Mouse (Mus musculus): ENCODE data around the gene Map1s. TPM values are rescaled to one million over a fixed set of nuclear protein-coding genes. Genes with fewer than 3 reads are reported as not detected.
A peak's percentile ranks its signal among the peaks of the same experiment; 100 is the strongest.

Map1s gene
- total and polyA plus RNA-seq, 2 experiments from 2014 or later: 59.1 to 87.7 TPM

DNA sequence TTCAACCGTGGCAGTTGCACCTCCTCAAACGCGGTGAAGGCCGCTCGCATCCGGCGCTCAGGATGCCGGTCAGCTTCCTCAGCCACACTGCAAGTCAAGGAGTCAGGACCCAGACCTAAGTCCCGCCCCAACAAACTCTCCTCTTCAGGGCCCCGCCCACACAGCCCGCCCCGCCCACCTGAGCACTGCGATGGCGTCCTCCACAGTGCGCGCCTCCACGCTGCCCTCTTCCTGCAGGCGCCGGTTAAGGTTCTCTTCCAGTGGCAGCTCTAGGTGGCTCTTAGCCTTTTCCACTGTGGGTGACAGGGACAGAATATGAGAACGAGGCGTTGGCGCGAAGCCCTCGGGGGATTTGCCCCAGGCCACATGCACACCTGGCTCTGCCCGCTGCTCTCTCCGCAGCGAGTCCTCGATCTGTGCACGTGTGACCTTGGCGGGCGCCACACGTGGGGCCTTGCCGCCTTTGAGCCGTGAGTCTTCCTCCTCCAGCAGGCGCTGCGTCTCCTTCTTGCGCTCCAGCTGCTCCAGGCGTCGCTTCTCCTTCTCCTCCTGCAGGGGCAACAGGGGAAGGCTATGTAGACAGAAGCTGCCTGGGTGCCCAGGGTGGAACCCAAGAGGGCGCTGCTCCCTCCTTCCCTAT is 37.1 kb upstream of the Map1s start:
- Histone ChIP-seq H3K27me3 (ENCODE audit: insufficient read depth, low read length) (no peaks in the 10 kb centered on the region), H3K27ac (ENCODE audit: low read depth, low read length) (peak overlapping the region; percentile 60), H3K9me3 (ENCODE audit: low read length) (no peaks in the 10 kb centered on the region), H3K4me2 (ENCODE audit: low read depth, low read length, poor library complexity, severe bottlenecking) (peak overlapping the region; percentile 15; the same call in 1 of the 2 replicates), H3K9ac (replicated peaks; ENCODE audit: low read length, poor library complexity, severe bottlenecking) (peak overlapping the region; percentile 24; the same call in 1 of the 2 replicates), H3K4me3 (ENCODE audit: low read depth, low read length) (no peak overlapping the region), H3K36me3 (ENCODE audit: insufficient read depth, low read length) (peaks cover 9% of the 10 kb centered on the region; the same call in 1 of the 2 replicates), H3K4me1 (ENCODE audit: insufficient read depth, low read length) (peaks cover 10% of the 10 kb centered on the region)
- peak; percentile 0 for TF ChIP-seq CTCF (IDR thresholded peaks at IDR 0.05)
- 17% methylated on average over 40 of the region's 40 CpGs for WGBS
- no peak for DNase-seq (ENCODE audit: low spot score)
- no peak for ATAC-seq (ENCODE audit: low FRiP score)

DNA sequence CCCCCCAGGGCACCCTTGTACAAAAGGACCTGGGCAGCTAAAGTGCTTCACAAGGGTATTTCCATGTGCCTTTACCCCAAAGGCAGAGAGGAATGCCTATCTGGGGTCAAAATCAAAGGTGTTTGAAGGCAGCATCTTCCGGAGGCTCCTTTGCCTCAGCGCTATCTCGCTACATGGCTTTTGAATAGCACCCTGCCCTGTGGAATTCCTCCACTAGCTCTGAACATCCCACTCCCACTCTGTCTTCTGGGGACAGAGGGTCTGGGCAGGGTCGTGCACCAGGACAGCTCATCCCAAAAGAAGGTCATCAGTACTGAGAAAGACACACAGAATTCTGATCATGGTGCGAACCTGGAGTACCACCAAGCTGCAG is 36.5 kb upstream of the Map1s start:
- Histone ChIP-seq H3K36me3 (ENCODE audit: insufficient read depth, low read length) (peaks cover 9% of the 10 kb centered on the region; the same call in 1 of the 2 replicates), H3K9ac (replicated peaks; ENCODE audit: low read length, poor library complexity, severe bottlenecking) (no peak overlapping the region), H3K4me1 (ENCODE audit: insufficient read depth, low read length) (peaks cover 10% of the 10 kb centered on the region), H3K4me3 (ENCODE audit: low read depth, low read length) (no peak overlapping the region), H3K27ac (ENCODE audit: low read depth, low read length) (peak overlapping the region; percentile 60), H3K9me3 (ENCODE audit: low read length) (no peaks in the 10 kb centered on the region), H3K4me2 (ENCODE audit: low read depth, low read length, poor library complexity, severe bottlenecking) (no peak overlapping the region), H3K27me3 (ENCODE audit: insufficient read depth, low read length) (no peaks in the 10 kb centered on the region)
- 43% methylated on average over 5 of the region's 5 CpGs for WGBS
- DNase-seq (ENCODE audit: low spot score): no peak
- no peak for ATAC-seq (ENCODE audit: low FRiP score)
- no peak for TF ChIP-seq CTCF (IDR thresholded peaks at IDR 0.05)

GRCm38 (mm10) chr8:70869601-70870041 is 36.1 kb upstream of the Map1s start:
- Histone ChIP-seq H3K4me2 (ENCODE audit: low read depth, low read length, poor library complexity, severe bottlenecking) (no peak overlapping the region), H3K9me3 (ENCODE audit: low read length) (no peaks in the 10 kb centered on the region), H3K4me1 (ENCODE audit: insufficient read depth, low read length) (peaks cover 7% of the 10 kb centered on the region), H3K27me3 (ENCODE audit: insufficient read depth, low read length) (no peaks in the 10 kb centered on the region), H3K36me3 (ENCODE audit: insufficient read depth, low read length) (peaks cover 9% of the 10 kb centered on the region; the same call in 1 of the 2 replicates), H3K27ac (ENCODE audit: low read depth, low read length) (peak overlapping the region; percentile 60), H3K9ac (replicated peaks; ENCODE audit: low read length, poor library complexity, severe bottlenecking) (no peak overlapping the region), H3K4me3 (ENCODE audit: low read depth, low read length) (no peak overlapping the region)
- DNase-seq (ENCODE audit: low spot score) (peak; percentile 79), ATAC-seq (ENCODE audit: low FRiP score) (peak; percentile 14; the same call in 1 of the 2 replicates)
- peak; percentile 91 for TF ChIP-seq CTCF (IDR thresholded peaks at IDR 0.05)
- whole genome bisulfite sequencing: 51% methylated on average over 16 of the region's 16 CpGs

DNA sequence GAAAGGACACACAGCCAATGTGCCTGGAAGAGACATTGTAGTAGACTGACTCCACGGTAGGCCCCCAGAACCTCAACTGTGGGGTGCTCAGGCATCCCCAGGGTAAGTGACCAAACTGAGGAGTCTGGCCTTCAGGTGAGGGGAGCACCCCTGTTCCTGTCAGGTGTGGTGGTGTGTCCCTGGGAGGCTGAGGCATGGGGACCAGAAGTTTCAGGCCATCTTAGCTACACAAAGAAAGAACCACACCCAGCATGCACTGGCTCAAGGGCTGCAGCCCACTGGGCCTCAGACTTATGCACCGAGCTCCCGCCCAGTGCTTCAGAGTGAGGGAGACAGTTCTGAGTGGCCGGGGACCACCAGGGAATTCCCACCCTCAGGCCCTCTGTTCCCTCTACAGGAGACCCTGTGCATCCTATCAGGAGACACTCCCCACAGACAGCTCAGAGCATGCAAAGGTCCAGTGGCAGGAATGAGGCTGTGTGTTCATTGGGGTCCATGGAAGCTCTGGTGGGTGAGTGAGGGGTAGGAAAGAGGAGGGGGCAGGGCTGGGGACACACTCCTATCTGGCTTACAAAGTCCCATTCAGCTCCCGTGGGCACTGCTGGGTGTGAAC is 34.4 kb upstream of the Map1s start:
- Histone ChIP-seq H3K4me3 (ENCODE audit: low read depth, low read length) (no peak overlapping the region), H3K4me2 (ENCODE audit: low read depth, low read length, poor library complexity, severe bottlenecking) (no peak overlapping the region), H3K27me3 (ENCODE audit: insufficient read depth, low read length) (no peaks in the 10 kb centered on the region), H3K36me3 (ENCODE audit: insufficient read depth, low read length) (peaks cover 9% of the 10 kb centered on the region; the same call in 1 of the 2 replicates), H3K27ac (ENCODE audit: low read depth, low read length) (no peak overlapping the region), H3K9me3 (ENCODE audit: low read length) (no peaks in the 10 kb centered on the region), H3K9ac (replicated peaks; ENCODE audit: low read length, poor library complexity, severe bottlenecking) (no peak overlapping the region), H3K4me1 (ENCODE audit: insufficient read depth, low read length) (peaks cover 3% of the 10 kb centered on the region; the same call in 1 of the 2 replicates)
- no peak for ATAC-seq (ENCODE audit: low FRiP score)
- DNase-seq (ENCODE audit: low spot score): no peak
- WGBS: 89% methylated on average over 5 of the region's 5 CpGs
- no peak for TF ChIP-seq CTCF (IDR thresholded peaks at IDR 0.05)

DNA sequence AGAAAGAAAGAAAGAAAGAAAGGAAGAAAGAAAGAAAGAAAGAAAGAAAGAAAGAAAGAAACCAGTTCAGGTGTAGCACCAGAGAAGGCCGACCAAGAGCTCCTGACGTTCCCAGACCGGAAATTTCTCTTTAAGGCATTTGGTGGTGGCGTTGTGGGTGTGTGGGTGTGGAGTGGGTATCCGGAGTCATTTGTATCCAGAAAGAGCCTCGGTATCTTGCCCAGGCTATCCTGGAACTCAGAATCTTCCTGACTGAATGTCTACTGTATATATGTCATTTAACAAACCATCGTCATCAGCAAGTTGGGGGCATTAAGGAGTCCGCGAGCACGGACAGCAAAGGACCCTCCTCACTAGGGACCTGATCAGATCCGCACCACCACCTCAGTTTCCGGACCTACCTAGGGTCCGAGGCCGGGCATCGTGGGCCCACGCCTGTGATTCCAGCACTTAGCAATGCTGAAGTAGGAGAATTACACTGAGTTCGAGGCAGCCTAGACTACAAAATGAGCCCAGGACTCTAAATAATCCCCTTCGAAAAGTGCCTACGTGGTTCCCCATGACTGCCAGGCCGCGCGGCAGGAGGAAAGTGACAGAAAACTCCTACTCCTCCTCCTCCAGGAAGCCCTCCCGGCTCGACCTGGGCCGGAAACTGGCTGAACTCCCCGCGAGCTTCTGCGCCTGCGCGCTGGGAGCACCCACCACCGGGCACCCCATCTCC is 32.9 kb upstream of the Map1s start:
- TF ChIP-seq CTCF (IDR thresholded peaks at IDR 0.05): no peak
- Histone ChIP-seq H3K9ac (replicated peaks; ENCODE audit: low read length, poor library complexity, severe bottlenecking) (peak overlapping the region; percentile 84), H3K27me3 (ENCODE audit: insufficient read depth, low read length) (no peaks in the 10 kb centered on the region), H3K4me3 (ENCODE audit: low read depth, low read length) (peak overlapping the region; percentile 91), H3K36me3 (ENCODE audit: insufficient read depth, low read length) (peaks cover 9% of the 10 kb centered on the region; the same call in 1 of the 2 replicates), H3K9me3 (ENCODE audit: low read length) (no peaks in the 10 kb centered on the region), H3K4me1 (ENCODE audit: insufficient read depth, low read length) (peaks cover 3% of the 10 kb centered on the region; the same call in 1 of the 2 replicates), H3K27ac (ENCODE audit: low read depth, low read length) (peak overlapping the region; percentile 85), H3K4me2 (ENCODE audit: low read depth, low read length, poor library complexity, severe bottlenecking) (peak overlapping the region; percentile 94)
- DNase-seq (ENCODE audit: low spot score) (no peak), ATAC-seq (ENCODE audit: low FRiP score) (no peak)
- WGBS: 6% methylated on average over 31 of the region's 31 CpGs
